Mouse (Mus musculus): ENCODE results near the gene Caprin1.
A peak's percentile ranks its signal among the peaks of the same experiment; 100 is the strongest.

The Caprin1 gene

DNA sequence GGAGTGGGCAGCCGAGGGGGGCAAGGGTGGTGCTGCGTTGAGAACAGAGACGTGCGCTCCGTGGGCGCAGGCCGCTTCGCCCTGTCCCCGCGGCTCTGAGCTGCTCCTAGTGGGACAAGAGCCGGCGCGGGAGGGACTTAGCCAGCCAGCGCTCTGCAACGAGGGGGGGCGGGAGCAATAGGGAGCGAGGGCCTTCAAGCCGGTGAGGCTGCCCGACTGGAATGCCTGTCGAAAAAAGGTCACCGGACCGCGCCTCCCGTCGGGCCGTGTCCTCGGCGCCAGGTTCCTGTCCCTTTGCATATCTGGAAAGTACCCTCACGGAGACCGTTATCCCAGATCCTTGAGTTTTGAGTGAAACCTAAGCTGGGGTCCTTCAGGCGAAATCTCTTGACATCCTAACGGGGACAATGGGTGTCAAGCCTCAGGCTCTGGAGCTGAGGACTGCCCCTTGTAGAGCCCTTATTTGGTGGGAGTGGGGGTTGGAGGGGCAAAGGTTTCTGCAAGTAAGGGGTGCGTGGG lies at the start of gene Caprin1:
Gene Caprin1, minus strand, starts transcription at position 159 of the 519 bp plus-strand sequence.
- peak; percentile 88 to 97 for DNase-seq (ENCODE audit: low spot score in 2 of 2)

DNA sequence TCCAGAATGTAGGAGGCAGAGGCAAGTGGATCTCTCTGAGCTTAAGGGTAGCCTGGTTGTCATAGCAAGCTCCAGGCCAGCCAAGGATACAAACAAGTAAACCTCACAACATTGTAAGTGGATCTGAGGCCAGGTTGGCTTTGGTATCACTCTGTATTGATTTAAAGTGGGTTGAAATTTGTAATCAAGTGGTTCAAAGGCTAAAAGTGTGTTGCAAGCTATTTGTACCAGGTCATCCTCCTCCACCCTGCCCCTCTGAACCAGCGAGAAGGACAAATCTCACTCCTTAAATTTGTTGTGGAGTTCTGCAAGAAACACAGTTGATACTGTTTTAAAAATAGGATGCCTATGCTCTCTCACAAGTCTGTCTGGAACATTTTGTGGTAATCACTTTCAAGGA lies 49.4 kb upstream of the Caprin1 start:
- DNase-seq (ENCODE audit: low spot score in 2 of 2) = no peak

DNA sequence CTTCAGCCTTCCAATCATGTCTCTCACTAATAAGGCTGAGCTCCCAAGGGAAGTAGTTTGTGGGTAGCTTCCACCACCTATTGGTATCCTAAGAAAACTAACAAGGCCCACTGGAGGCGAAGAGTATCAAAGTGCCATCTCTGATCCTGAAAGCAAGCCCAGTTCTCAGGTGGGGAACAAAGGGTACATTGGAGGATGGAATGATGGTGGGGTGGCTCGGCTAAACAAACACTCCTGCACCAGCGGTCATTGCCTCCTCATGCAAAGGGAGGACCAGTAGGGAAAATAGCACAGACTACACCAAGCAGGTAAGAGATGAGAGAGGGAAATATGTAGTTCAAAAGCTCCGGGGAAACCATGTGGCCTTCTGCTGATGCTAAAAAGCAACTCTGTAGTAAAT lies 48.8 kb upstream of the Caprin1 start:
- DNase-seq (ENCODE audit: low spot score in 2 of 2) = no peak

- DNase-seq (ENCODE audit: low spot score in 2 of 2) = no peak
Measured at GRCm38 (mm10) chr2:103844016-103844415, 46.6 kb upstream of the Caprin1 start.

DNA sequence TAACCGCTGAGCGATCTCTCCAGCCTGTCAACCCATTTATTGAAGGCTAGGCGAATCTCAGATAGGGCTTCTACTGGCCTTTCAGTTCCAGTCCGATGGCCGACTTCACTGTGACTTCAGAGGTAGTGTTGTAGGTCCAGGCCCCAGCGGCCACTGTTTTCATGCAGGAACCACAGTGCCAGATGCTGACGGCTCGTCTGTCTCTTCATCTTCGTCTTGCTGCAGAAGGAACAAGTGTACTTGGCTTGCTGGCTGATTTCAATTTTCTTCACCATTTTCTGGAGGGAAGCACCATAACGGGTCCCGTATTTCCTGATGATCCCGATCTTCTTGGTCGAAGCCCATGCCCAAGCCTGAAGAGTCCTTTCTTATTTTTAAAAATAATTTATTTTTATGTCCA lies 45.9 kb upstream of the Caprin1 start:
- DNase-seq (ENCODE audit: low spot score in 2 of 2) = no peak

- DNase-seq (ENCODE audit: low spot score in 2 of 2) = no peak
Measured at GRCm38 (mm10) chr2:103842299-103842698, 44.9 kb upstream of the Caprin1 start.

DNA sequence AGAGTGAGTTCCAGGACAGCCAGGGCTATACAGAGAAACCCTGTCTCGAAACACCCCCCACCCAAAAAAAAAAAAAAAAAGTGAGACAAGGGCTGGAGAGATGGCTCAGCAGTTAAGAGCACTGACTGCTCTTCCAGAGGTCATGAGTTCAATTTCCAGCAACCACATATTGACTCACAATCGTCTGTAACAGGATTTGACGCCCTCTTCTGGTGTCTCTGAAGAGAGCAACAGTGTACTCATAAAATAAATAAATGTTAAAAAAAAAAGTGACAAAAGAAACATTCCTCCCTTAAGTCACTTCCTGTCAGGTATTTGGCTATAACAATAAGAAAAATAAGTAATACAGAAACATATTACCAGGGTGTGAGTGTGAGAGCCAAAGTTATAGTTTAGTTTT lies 41.0 kb upstream of the Caprin1 start:
- no peak for DNase-seq (ENCODE audit: low spot score in 2 of 2)

- no peak for DNase-seq (ENCODE audit: low spot score in 2 of 2)
Measured at GRCm38 (mm10) chr2:103837166-103837565, 39.7 kb upstream of the Caprin1 start.

DNA sequence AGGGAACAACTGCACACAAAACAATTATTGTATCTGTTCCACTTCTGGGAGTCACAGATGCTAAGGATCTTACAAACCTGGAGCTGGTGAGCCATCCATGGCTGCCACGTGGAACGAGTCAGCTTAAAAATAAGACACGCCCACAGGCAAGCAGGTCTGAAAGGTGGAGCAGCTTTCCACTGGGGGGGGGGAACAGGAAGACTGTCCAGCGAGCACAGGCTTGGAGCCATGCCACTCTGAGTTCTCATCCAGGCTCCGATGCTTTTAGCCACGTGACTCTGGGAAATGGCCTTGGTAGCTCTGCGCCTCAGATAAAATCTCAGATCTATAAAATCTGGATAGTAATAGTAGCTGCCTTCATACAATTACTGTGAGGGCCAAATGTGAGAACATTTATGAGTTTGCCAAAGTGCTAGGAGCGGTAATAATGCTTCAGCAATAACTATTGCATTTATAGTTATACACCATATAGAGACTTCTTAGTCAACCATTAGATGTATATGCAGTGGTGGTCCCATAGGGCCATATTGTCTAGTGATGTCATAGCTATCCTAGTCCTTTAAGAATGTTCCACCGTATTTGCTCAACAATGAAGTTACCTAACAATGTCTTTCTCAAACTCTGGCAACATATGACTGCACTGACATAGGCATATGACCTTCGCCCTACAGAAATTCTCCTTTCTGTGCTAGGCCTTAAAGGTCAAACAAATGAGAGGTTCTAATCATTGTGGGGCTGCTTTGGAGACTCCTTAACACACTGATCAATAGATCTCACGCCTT lies 38.4 kb upstream of the Caprin1 start:
- no peak for DNase-seq (ENCODE audit: low spot score in 2 of 2)

GRCm38 (mm10) chr2:103833816-103834445 lies 36.5 kb upstream of the Caprin1 start:
- no peak for DNase-seq (ENCODE audit: low spot score in 2 of 2)

- no peak for DNase-seq (ENCODE audit: low spot score in 2 of 2)
Measured at GRCm38 (mm10) chr2:103832899-103833298, 35.5 kb upstream of the Caprin1 start.

DNA sequence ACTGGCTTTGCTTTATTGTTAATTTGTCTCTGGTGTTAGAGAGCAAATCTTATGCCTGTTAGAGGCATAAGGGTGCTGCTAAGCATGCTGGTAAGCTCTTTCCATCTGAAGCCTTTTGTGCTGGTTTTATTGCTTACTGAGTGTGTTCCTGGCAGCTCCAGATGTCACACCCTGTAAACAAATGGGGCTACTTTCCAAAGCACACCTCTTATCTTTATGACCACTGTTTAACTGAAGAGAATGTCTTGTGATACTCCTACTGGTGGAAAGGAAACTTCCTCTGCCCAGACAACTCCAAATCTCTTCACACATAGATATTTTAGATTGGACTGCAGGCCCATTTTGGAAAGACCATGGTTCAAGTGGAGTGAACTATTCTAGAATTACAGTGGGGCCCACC lies 31.5 kb upstream of the Caprin1 start:
- no peak for DNase-seq (ENCODE audit: low spot score in 2 of 2)

DNA sequence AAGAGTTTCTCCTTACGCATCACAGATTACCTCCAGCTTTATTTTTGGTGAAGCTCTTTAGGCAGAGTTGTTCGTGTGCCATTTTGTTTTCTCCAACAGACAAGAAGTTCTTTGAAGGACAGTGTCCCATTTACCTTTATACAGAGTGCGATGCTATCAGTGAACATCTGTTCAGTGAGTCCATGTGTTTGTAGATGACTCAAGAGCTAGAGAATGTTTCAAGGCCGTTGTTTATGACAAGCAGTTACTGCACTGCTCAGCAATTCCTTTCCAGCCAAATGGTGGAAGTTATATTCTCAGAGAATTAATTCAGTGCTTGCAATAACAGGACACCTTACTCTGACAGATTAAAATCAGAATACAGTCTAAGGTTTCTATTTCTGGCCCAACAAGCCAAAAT lies 27.5 kb upstream of the Caprin1 start:
- DNase-seq (ENCODE audit: low spot score in 2 of 2) = no peak

DNA sequence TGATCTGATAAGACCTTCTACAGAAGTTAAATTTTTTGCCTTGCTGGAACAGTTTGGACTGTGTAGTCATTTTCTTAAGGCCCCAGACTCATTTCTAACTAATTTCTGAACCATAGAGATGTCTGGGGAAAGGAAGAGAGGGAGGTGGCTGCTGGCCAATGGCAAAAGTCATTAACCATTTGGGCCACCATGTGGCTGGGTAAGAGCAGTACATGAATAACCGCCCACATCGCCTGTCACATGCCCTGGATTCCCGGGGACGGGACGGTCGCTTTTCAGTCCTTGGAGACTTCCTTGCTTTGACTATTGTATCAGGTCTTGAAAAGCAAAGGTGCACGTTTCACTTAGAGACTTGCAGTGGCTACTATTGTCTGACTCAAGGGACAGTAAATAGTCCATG lies 25.1 kb upstream of the Caprin1 start:
- no peak for DNase-seq (ENCODE audit: low spot score in 2 of 2)

GRCm38 (mm10) chr2:103817145-103817895 lies 19.9 kb upstream of the Caprin1 start:
- DNase-seq (ENCODE audit: low spot score in 2 of 2) = no peak

- DNase-seq (ENCODE audit: low spot score in 2 of 2) = no peak
Measured at GRCm38 (mm10) chr2:103815976-103816375, 18.5 kb upstream of the Caprin1 start.

- DNase-seq (ENCODE audit: low spot score in 2 of 2) = no peak
Measured at GRCm38 (mm10) chr2:103811465-103812191, 14.2 kb upstream of the Caprin1 start.

- no peak for DNase-seq (ENCODE audit: low spot score in 2 of 2)
Measured at GRCm38 (mm10) chr2:103810412-103810811, 13.0 kb upstream of the Caprin1 start.

- DNase-seq (ENCODE audit: low spot score in 2 of 2) = no peak
Measured at GRCm38 (mm10) chr2:103808466-103808865, 11.0 kb upstream of the Caprin1 start.

DNA sequence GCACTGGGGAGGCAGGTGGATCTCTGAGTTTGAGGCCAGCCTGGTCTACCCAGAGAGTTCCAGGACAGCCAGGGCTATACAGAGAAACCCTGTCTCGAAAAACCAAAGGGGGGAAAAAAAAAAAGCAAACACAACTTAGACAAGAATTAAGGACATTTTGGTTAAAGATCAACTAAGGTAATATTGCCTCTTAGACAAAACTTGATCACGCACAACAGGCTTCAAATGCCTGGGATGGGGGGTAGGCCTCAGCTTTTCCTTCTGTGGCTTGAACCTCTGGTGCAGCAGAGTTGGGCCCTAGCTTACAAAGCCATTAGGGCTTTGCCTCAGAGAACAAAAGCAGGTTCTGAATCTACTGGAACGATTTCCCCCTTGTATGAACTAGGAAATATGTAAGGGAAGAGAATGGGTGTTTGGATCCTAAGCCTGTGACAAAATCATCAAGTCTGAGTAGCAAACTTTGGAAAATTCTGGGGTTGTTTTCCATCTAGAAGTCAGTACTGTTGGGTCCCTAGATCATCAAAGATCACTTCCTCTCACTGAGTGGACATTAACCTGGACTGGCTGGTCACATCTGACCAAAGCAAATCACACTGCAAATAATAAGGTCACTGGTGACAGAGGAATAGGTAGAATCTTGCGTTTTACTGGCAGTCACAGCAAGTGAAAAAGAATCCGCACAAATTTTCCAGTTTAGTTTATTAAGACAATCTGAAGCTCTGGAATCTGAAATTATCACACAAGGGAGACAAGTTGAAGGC lies 6.5 kb upstream of the Caprin1 start:
- DNase-seq (ENCODE audit: low spot score in 2 of 2) = no peak

GRCm38 (mm10) chr2:103802422-103802821 lies 5.0 kb upstream of the Caprin1 start:
- DNase-seq (ENCODE audit: low spot score in 2 of 2) = no peak
